Mouse (Mus musculus) brain, embryonic 14.5 days (tissue): ENCODE measurements around the gene Sgo2b.
"Not testable (repeated sequence)": the region's sequence is repeated elsewhere in the genome, so short reads cannot be mapped to it uniquely, and the experiment has no call there.

ENCODE experiments used
- CTCF ChIP-seq: fragments of 200-500 bp; IDR thresholded peaks from 2 replicates; pipeline ENCODE4 v1.5.1; 2012; ENCODE audit warnings: inconsistent platforms, mild to moderate bottlenecking, moderate library complexity, borderline replicate concordance; ENCODE audit not compliant: insufficient read depth, insufficient read length; ENCODE audit errors: extremely low read depth
- POLR2A ChIP-seq: fragments of 200-500 bp; IDR thresholded peaks from 2 replicates; pipeline ENCODE4 v1.6.1; 2012; ENCODE audit warnings: mild to moderate bottlenecking, inconsistent platforms, borderline replicate concordance; ENCODE audit not compliant: poor library complexity, insufficient read depth, insufficient read length, severe bottlenecking; ENCODE audit errors: extremely low read depth

- TF ChIP-seq CTCF, POLR2A: not testable (repeated sequence)
Observed at GRCm38 (mm10) chr8:63970612-63971391, 18.8 kb upstream of the Sgo2b start.
